Mouse (Mus musculus): ENCODE results near the gene Trabd2b. TPM values are rescaled to one million over a fixed set of nuclear protein-coding genes. Genes with fewer than 3 reads are reported as not detected.

Trabd2b gene
- total and polyA plus RNA-seq, 2 experiments from 2014 or later = 4.5 to 10.5 TPM

DNA sequence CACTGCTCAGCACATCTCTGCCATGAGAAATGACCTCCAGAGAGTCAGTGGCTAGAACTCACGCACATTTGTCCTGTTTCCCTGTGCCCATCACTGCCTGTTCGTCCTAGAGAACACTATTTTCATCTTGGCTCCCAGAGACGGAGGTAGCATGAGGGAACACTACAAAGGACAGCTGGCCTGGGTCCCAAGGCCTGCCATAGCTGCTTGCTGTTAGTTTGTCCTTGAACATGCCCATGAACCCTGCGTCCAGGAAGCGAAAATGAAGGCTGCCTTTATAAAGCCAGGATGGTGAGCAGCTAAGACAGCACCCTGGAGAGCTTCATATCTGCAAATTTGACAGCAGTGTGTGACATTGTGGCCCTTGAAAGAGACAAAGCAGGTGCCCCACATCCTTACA is 216.4 kb downstream of the Trabd2b start:
- H3K9ac ChIP-seq (replicated peaks; ENCODE audit: low read depth, low read length) = no peak overlapping the region
- peak; percentile 33 for DNase-seq (ENCODE audit: low spot score)
- no peaks in the 10 kb centered on the region for H3K36me3 ChIP-seq (replicated peaks; ENCODE audit: control insufficient read depth, insufficient read depth, low read length)
- peak overlapping the region; percentile 56; the same call in 1 of the 2 replicates for H3K27ac ChIP-seq (ENCODE audit: low read depth)
- 32% methylated on average over 5 of the region's 5 CpGs for WGBS
- TF ChIP-seq CTCF (IDR thresholded peaks at IDR 0.05; ENCODE audit: low read depth) (no peak), EP300 (IDR thresholded peaks at IDR 0.05; ENCODE audit: low read depth) (no peak)
- H3K27me3 ChIP-seq (ENCODE audit: control insufficient read depth, insufficient read depth, low read length) = no peaks in the 10 kb centered on the region
- H3K4me1 ChIP-seq (ENCODE audit: control insufficient read depth, insufficient read depth) = peaks cover 33% of the 10 kb centered on the region
- ATAC-seq (ENCODE audit: insufficient read depth, low read depth) = peak; percentile 52
- no peak overlapping the region for H3K4me3 ChIP-seq (ENCODE audit: low read depth, low read length)
- no peak overlapping the region for H3K4me2 ChIP-seq (ENCODE audit: low read depth, low read length)
- H3K9me3 ChIP-seq (replicated peaks; ENCODE audit: control insufficient read depth, low read length) = no peaks in the 10 kb centered on the region

DNA sequence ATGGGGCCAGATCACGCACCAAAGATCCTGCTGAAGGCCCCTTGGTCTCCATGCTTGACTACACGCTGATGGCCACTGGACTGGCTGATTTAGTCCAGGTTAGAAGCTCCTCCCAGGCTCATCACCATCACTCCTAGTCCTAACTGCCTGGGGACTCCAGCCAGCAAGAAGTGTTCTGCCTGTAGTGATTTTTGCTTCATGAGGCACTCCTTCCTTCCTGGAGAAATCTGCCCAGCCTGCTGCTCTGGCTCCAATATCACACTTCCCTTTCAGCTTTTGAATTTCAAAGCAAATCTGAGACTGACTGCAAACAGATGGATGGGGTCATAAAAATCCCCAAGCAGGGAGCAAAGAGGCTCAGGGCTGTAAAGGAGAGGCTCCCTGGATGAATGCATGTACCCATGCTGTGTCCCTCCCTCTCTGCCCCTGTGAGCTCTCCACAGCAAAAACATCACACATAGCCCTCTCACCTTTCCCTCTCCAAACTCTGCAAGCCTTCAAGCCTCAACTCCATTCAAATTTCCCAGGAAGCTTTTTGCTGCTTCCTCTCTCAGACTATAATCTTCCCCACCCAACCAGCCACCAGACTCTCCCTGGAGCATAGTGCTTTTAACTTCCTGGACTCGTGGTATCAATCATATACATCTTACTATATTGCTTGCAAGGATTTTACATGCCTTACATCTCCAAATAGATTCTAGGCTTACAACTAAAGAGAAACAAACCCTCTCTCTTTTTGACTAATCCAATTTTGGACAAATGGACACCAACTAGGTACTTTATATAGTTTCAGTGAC is 217.8 kb downstream of the Trabd2b start:
- H3K27me3 ChIP-seq (ENCODE audit: control insufficient read depth, insufficient read depth, low read length) = no peaks in the 10 kb centered on the region
- H3K9me3 ChIP-seq (replicated peaks; ENCODE audit: control insufficient read depth, low read length) = no peaks in the 10 kb centered on the region
- H3K27ac ChIP-seq (ENCODE audit: low read depth) = no peak overlapping the region
- ATAC-seq (ENCODE audit: insufficient read depth, low read depth) (no peak), DNase-seq (ENCODE audit: low spot score) (no peak)
- no peak overlapping the region for H3K9ac ChIP-seq (replicated peaks; ENCODE audit: low read depth, low read length)
- TF ChIP-seq EP300 (IDR thresholded peaks at IDR 0.05; ENCODE audit: low read depth) (no peak), CTCF (IDR thresholded peaks at IDR 0.05; ENCODE audit: low read depth) (no peak)
- peaks cover 33% of the 10 kb centered on the region for H3K4me1 ChIP-seq (ENCODE audit: control insufficient read depth, insufficient read depth)
- no peak overlapping the region for H3K4me2 ChIP-seq (ENCODE audit: low read depth, low read length)
- no peak overlapping the region for H3K4me3 ChIP-seq (ENCODE audit: low read depth, low read length)
- 63% methylated on average over 3 of the region's 3 CpGs for WGBS
- no peaks in the 10 kb centered on the region for H3K36me3 ChIP-seq (replicated peaks; ENCODE audit: control insufficient read depth, insufficient read depth, low read length)

DNA sequence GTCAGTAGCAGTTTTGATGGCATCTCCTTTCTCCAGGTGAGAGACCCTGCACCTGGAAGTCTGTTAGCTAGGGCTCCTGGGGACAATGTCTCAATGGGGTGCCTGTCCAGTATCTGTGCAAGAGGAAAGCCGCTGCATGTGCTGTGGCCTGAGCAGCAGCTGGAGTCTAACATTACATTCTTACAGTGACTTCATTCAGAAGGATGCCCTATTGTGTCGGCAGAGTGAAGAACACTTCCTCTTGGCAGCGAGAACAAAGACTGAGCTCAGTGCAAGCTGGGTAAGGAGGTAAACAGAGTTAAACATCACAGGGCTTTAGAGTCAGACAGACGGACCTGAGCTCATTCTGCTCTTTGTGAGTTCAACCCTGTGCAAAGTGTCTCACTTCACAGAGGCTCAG is 218.8 kb downstream of the Trabd2b start:
- TF ChIP-seq EP300 (IDR thresholded peaks at IDR 0.05; ENCODE audit: low read depth) (no peak), CTCF (IDR thresholded peaks at IDR 0.05; ENCODE audit: low read depth) (no peak)
- WGBS = 29% methylated on average over 4 of the region's 4 CpGs
- Histone ChIP-seq H3K4me1 (ENCODE audit: control insufficient read depth, insufficient read depth) (peaks cover 23% of the 10 kb centered on the region), H3K4me2 (ENCODE audit: low read depth, low read length) (no peak overlapping the region), H3K9me3 (replicated peaks; ENCODE audit: control insufficient read depth, low read length) (no peaks in the 10 kb centered on the region), H3K9ac (replicated peaks; ENCODE audit: low read depth, low read length) (no peak overlapping the region), H3K36me3 (replicated peaks; ENCODE audit: control insufficient read depth, insufficient read depth, low read length) (no peaks in the 10 kb centered on the region), H3K27me3 (ENCODE audit: control insufficient read depth, insufficient read depth, low read length) (no peaks in the 10 kb centered on the region), H3K4me3 (ENCODE audit: low read depth, low read length) (no peak overlapping the region), H3K27ac (ENCODE audit: low read depth) (no peak overlapping the region)
- 0 out of 2 replicates have a peak, but pooled peaks have one; percentile 28 for ATAC-seq (ENCODE audit: insufficient read depth, low read depth)
- peak; percentile 27 for DNase-seq (ENCODE audit: low spot score)

DNA sequence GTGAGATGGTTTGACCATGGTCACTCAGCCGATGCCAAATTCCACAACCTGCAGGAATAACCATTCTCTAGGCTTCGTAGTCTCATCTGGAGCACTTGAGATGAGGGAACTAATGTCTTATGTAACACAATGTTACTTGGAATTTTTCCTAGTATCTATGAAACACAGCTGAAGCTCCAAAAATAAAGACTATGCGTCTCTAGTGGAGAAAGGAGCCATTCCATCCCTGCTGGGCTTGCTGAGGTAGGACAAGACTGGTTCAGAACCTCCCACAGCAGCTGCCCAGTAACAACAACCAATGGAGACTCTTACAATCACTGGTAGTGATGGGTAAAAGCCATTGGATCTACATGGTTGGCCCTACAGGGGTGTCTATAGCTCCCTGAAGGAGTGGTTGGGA is 219.4 kb downstream of the Trabd2b start:
- no peak overlapping the region for H3K9ac ChIP-seq (replicated peaks; ENCODE audit: low read depth, low read length)

DNA sequence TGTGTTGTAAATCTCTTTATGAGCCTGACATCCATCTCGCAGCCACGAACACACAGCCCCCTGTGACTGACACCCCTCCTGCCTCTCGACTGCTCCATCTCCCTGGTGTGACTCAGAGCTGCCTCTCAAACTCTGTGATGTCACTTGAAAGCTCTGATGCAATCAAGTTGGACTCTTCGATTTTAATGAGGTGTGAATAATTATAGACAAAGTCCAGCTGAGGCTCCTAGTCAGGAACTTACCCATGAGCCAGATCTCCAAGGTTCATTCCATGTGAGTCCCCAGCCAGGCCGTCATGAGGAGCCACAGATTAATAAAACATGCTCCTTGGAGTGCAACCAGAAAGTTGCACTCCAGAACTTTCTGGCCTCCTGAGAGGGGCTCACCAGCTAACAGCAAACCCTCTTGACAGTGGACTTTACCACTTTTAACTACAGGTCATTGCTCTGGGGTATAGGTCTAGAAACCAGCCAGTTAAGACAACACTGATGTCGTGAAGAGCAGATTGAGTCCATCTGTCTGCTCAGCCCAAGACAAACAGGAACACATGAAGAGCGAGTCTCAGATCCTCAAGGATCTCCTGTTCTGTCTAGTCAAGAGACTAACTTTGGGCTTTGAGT is 221.3 kb downstream of the Trabd2b start:
- H3K4me2 ChIP-seq (ENCODE audit: low read depth, low read length) = no peak overlapping the region
- H3K36me3 ChIP-seq (replicated peaks; ENCODE audit: control insufficient read depth, insufficient read depth, low read length) = no peaks in the 10 kb centered on the region
- 0 out of 2 replicates have a peak, but pooled peaks have one; percentile 7 for ATAC-seq (ENCODE audit: insufficient read depth, low read depth)
- H3K4me3 ChIP-seq (ENCODE audit: low read depth, low read length) = no peak overlapping the region
- peaks cover 19% of the 10 kb centered on the region for H3K4me1 ChIP-seq (ENCODE audit: control insufficient read depth, insufficient read depth)
- no peaks in the 10 kb centered on the region for H3K9me3 ChIP-seq (replicated peaks; ENCODE audit: control insufficient read depth, low read length)
- H3K27me3 ChIP-seq (ENCODE audit: control insufficient read depth, insufficient read depth, low read length) = no peaks in the 10 kb centered on the region
- DNase-seq (ENCODE audit: low spot score) = no peak
- H3K9ac ChIP-seq (replicated peaks; ENCODE audit: low read depth, low read length) = no peak overlapping the region
- no peak for TF ChIP-seq EP300 (IDR thresholded peaks at IDR 0.05; ENCODE audit: low read depth)
- no peak overlapping the region for H3K27ac ChIP-seq (ENCODE audit: low read depth)
- 75% methylated on average over 7 of the region's 7 CpGs for WGBS

More for the DNA sequence above, 219.4 kb downstream of the Trabd2b start:
- DNase-seq (ENCODE audit: low spot score) = no peak
- Histone ChIP-seq H3K4me3 (ENCODE audit: low read depth, low read length) (no peak overlapping the region), H3K27ac (ENCODE audit: low read depth) (no peak overlapping the region), H3K36me3 (replicated peaks; ENCODE audit: control insufficient read depth, insufficient read depth, low read length) (no peaks in the 10 kb centered on the region), H3K4me2 (ENCODE audit: low read depth, low read length) (no peak overlapping the region), H3K4me1 (ENCODE audit: control insufficient read depth, insufficient read depth) (peaks cover 19% of the 10 kb centered on the region), H3K27me3 (ENCODE audit: control insufficient read depth, insufficient read depth, low read length) (no peaks in the 10 kb centered on the region), H3K9me3 (replicated peaks; ENCODE audit: control insufficient read depth, low read length) (no peaks in the 10 kb centered on the region)
- 86% methylated on average over 3 of the region's 3 CpGs for WGBS
- TF ChIP-seq EP300 (IDR thresholded peaks at IDR 0.05; ENCODE audit: low read depth) (no peak), CTCF (IDR thresholded peaks at IDR 0.05; ENCODE audit: low read depth) (no peak)
- no peak for ATAC-seq (ENCODE audit: insufficient read depth, low read depth)

Data from heart, postnatal 0 days (tissue).